Mouse (Mus musculus) left cerebral cortex, postnatal 10 days (tissue): ENCODE measurements around the gene Enthd1. TPM values are rescaled to one million over a fixed set of nuclear protein-coding genes. Genes with fewer than 3 reads are reported as not detected.

Experiments used
- DNase-seq, 2 experiments: peaks; one replicate each; pipeline ENCODE4 v3.0.0; 2021 to 2022; ENCODE audit warnings: low spot score in 2 of 2, mixed read lengths in 1 of 2; ENCODE audit errors: extremely low spot score in 1 of 2
- intact Hi-C: fragments of 180-260 bp; cut with DNase I; formaldehyde crosslinking; loops from one replicate; pipeline ENCODE4 v1.15.1; 2025
- total RNA-seq, 2 experiments: library from RNA; stranded (reverse); gene quantifications; 2 replicates each; pipeline ENCODE4 v1.2.3; 2021

Gene Enthd1
- total RNA-seq, 2 experiments from 2014 or later: 0.21 to 0.26 TPM

DNA sequence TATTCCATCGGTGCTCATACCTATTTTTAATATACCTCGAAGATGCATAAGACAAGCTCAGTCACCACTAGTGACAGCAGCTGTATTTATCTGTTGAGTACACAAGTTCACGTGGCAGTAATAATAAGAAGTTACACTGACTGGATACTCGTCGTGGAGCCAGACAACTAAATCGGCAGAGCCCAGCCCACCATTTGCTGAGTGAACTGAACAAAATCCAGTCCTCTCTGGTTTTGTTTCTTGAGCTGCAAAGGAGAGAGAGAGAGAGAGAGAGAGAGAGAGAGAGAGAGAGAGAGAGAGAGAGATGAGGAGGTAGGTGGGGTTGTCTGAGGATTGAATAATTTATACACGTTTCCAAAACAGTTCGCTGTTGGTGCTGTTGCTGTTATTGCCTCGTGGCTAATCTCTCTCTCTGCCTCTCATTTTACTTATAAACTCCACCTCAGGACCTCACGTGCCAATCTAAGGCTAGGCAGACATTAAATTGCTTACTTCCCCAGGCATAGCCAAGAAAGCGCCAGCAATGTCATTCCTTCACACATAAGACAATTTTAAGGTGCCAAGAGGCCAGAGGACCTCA, 11.5 kb upstream of the Enthd1 start:
- intact Hi-C loops: no loop called here
- no peak for DNase-seq

DNA sequence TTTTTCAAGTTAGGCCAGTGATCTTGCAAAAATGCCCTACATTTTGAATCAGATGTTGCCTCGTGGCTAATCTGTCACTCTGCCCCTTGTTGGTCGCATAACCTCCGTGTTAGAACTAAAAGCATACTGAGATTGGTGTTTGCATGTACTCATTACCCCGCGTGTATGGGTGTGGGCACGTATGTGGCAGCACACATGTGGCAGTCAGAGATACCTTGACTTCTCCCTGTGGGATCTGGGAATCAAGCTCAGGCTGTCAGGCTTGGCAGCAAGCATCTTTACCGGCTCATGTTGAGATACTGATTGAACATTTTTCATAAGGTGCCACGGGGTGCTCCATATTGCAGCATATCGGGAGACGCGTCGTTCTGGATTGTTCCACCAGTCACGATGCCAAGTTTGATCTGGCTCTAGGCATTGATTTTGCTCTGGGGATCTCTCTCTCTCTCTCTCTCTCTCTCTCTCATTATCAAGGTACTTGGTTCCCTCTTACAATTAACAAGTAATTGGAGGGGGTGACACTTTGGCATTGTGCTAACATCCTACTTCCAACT, 10.9 kb upstream of the Enthd1 start:
- DNase-seq: no peak
- intact Hi-C loops: no loop called here

DNA sequence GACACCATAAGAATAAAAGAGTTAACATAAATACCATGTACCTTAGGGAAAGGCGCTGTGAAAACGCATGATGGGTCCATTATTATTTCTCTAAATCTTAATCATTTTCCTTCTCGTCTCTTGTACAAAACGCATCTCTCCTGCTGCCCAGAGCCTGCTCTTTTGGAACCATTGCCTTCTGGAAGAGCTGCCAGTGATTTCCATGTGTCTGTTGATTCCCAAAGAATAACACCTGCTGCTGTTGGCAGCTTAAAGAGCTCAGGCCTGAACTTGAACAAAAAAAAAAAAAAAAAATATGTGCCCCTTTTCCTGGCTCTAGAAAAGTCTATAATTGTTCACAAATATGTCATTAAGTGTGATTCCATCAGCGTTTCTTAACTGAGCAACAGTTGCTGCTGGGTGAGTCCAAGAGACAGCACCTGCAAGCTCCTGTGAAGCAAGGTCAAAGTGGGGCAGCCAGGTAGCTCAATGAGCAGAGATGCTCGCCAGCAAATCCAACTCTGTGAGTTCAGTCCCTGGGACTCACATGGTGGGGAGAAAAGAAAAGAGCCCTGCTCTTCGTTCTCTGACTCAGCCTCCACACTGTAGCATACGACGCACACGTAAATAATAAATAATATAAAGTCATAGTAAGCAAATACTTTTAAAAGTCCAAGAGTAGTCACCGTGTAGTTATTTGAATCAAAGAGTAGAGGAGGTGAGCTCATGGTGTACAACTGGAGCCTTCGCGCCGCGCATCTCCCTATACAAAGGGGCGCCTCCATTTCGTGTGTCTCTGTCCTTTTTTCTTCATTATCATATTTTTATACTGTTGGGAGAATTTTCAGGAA, 9.5 kb upstream of the Enthd1 start:
- no peak for DNase-seq
- intact Hi-C loops: no loop called here

DNA sequence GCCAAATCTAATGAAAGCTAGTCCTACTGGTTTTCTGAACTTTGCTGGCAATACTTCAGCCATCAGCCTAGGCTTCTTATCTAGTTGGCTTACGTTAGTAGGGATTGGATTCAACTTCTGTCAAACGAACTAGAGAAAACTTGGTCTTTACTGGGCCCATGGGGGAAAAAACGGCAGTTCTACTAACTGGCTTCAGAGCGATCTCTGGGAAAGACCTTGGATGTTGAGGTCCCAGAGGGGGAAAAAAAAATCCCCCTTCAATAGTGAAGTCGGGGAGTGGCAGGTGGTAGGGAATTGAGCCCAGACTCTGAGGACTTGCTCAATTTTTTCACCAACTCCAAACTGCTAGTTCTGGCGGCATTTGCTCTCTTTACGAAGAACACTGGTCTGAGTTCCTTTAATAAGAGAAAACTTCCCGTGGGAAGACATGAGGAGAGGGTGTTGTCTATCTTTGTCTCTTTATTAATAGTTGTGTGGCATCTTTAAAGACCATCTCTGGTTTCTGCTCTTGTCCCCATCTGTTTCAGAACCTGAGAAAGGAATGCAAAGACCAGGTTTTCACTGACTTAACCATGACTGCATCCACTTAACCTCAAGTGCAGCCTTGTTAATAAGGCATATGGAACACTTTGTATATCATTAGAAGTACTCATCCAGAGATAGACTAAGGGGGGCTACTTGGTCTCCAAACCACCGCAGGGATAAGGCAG, 8.0 kb upstream of the Enthd1 start:
- DNase-seq: no peak
- intact Hi-C loops: no loop called here

DNA sequence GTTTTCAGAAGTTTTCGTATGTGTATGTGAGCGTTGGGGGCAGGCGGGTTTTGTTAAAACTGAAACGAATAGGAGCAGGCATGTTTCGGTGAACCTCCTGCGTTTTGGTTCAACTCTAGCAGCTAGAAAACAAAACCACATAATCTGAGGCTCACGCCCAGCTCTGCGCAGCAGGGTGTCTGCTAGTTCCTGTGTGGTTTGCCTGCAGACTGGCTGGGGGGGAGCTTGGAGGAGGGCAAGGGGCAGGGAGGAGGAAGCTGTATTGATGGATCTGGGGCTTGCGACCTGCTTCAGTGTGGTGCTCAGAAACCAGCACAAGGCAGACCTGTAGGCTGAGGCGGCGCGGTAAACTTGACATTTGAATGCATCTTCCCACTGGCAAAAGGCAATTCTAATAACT, 7.3 kb upstream of the Enthd1 start, which contains the start of gene Grap2:
Grap2 (plus strand) TSS at position 304 of the 400 bp plus-strand sequence.
- intact Hi-C loops: no loop called here
- DNase-seq: no peak

DNA sequence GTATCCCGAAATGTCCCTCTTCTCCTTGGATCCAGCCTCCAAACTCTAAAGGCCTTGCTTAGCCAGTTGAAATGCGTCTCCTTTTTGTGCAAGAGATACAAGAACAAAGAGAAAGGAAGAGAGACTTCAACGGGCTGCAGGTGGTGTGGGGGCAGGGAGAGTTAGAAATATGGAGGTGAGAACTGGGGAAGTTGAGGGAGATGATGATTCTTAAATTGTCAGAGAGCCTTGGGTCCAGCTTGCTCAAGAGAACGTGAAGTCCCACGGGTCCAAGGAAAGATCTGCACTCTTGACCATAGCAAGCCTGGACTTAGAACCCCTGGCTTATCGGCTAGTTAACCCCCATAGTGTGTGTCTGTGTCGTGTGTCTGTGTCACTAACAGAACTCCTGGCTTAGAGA, 6.7 kb upstream of the Enthd1 start:
- intact Hi-C loops: no loop called here
- no peak for DNase-seq

DNA sequence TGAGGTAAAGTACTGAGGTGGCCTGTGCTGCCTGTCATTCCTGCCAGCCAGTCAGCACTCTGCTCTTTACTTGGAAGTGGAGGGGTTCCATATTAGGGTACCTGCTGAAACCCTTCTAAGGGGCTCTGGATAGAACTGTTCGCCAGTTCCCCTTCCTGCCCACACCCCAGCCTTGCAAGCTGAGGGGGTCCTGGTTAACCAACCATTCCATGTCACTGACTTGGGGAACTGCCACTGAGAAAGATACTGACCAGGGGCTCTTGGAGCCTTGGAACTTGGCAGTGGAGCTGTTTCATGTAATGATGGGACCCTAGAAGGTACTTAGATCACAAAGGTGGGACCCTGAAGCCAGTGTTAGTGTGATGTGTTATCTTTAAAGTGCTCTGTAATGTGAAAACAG, 5.3 kb upstream of the Enthd1 start:
- intact Hi-C loops: no loop called here

DNA sequence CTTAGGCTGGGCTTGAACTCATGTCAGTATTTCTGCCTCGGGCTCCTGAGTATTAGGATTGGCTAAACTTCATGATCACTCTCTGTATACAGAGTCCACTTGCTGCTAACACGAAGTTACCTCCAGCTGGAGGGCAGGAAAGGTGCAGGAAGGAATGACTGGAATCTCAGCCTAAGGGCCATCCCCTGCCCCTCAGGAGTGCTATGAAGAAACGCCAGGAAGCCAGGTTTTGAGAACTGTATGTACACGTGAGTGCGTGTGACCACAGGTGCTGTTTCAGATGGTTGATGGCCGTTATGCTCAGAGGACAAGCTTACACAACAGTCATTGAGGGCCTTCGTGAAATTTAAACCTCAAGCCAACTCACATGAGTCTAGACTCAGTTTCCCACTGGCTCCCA, 4.2 kb upstream of the Enthd1 start:
- intact Hi-C loops: no loop called here
- no peak for DNase-seq

More for the DNA sequence above, 5.3 kb upstream of the Enthd1 start:
- DNase-seq: no peak

DNA sequence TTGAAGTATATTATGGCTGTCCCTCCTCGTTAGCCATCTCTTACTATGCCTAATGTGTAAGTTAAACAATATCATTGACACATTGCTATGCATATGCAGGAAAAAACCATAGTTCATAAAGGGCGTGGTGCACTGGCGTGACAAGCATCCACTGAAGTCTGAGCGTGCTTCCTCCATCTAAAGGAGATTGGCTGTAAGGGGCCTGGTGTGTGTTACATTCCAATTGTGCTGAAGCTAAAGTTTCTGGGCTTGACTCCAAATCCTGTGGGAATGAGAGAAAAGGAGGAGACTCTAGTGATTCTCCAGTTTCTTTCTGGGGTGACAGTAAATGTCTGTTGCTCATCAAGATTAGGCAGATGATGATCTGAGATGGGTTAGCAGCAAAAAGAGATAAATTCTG, 2.8 kb upstream of the Enthd1 start:
- no peak for DNase-seq
- intact Hi-C loops: no loop called here

DNA sequence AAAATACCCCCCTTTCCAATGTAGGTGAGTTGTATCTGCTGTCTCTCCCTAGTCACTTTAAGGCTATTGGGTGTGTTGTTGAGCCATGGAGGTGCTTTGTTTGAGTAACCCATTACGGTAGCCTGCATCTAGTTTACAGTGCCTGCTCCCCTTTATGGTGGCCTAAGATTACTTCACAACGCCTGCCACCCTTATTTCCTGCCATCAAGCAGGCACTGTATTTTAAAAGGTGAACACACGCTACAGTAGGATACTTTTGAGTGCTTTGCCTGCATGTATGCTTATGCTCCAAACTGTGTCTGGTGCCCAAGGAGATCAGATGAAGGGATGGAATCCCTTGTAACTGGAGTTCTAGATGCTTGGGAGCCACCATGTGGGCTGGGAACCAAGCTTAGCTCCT, 2.2 kb upstream of the Enthd1 start:
- no peak for DNase-seq
- intact Hi-C loops: no loop called here

DNA sequence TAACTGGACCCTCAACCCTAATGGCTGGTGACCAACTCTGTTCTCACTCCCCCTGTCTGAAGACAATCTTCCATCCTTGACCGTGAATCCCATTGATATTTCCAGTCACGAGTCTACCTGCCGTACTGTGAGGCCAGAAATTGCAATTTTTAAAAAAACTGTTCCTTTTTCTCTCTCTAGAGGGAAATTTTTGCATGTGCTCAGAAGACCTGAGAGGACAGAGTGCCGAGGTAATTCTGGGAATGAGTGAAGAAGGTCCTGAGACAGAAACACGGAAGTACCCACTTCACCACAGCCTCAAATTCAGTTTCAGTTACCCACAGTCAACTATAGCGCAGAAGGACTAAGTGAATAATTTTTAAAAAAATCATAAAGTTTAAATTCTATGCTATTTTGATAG, 1.7 kb upstream of the Enthd1 start:
- intact Hi-C loops: no loop called here
- no peak for DNase-seq

DNA sequence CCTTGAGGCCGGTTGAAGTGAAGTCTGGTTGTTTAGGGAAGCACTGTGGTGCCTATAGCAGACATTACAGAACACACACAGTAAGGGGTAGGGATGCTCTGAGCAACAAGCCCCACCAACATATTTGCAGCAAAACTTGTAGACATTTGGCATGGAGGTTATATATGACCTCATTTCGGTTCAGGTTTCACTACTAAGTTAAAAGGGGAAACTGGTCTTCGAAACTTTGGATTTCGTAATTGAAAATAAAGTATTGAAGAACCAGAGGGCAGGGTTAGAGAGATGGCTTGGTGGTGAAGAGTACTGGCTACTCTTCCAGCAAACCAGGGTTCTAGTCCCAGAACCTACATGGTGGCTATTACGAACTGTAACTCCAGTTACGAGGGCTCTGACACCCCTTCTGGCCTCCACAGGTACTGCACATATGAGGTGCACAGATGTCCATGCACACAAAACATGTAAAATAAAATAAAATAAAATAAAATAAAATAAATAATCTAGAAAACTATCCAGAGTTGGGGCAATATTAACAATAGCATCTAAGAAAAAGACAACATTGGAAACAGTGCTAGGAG, 1.2 kb downstream of the Enthd1 start:
- no peak for DNase-seq
- intact Hi-C loops: no loop called here

DNA sequence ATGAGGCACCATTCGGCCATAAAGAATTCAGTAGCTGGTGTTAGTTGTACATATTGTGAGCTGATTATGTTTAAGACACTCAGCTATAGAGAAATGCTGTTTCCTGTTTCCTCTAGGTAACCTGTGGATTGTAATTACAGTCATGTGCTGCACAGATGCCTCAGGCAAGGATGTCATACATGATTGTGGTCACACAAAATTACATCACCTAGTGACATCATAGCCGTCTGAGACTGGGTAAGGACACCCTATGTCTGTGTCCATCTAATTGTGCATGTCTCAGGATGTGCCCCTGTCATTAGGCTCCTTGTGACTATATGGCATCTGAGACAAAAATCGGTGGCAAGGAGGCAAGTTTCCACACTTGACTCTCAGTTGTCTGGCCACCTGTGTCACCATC, 2.5 kb downstream of the Enthd1 start:
- intact Hi-C loops: no loop called here
- no peak for DNase-seq

DNA sequence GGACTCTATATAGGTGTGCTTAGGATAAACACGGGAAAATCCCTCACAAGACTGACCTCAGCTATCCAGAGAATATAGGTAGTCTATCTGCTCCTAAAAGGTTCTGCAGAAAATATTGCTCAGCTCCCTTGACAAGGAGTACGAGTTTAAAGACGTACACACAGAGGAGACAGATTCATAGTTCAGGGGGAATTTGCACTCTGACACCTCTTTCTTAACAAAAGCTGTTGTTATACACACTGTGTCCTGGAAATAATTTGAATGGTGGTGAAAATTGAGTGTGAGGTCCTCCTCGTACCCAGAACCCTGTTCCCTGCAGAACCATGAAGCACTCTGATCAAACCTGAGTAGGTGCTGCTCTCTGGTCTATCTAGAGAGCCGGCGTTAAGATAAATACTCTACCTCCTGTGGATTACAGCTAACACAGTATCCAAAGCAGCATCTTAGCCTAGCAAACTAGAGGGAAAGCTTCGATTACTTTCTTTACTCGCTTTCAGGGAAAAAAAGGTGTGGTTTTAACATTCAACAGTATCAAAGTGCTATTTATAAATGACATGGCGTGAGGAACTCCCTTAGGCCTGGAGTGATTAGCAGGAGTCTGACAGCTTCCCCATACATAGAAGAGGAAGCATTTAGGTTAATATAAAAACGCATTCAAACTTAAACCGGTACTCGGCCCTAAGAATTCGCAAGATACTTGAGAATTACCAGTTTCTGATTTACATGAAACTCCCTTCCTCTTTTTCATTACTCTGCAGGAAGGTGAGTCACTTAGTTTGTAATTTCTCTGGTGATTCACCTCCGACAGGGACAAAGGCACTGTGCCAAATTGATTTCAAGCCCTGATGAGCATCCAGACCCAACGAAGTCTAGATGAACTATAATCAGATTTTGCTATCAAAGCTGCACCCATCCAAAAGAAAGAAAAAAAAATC, 4.0 kb downstream of the Enthd1 start:
- DNase-seq: no peak
- intact Hi-C loops: no loop called here

DNA sequence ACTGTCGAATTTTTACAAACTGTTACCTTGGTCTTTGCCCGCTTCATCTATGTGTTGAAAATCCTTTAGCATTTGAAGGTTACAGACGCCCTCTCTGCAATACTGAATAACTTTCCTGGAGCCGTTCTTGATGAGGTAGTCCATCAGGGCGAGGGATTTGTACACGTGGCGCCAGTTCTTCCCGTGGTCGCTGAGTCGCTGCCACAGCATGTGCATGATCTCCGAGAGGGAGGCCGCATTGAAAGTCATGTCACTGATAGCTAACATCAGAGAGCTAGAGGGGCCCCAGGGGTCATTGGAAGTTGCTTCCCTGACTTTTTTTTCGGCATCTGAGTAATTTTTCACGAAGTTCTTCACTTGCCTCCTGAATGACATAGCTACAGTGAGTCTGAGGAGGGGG, 5.0 kb downstream of the Enthd1 start:
- intact Hi-C loops: no loop called here
- DNase-seq: no peak

DNA sequence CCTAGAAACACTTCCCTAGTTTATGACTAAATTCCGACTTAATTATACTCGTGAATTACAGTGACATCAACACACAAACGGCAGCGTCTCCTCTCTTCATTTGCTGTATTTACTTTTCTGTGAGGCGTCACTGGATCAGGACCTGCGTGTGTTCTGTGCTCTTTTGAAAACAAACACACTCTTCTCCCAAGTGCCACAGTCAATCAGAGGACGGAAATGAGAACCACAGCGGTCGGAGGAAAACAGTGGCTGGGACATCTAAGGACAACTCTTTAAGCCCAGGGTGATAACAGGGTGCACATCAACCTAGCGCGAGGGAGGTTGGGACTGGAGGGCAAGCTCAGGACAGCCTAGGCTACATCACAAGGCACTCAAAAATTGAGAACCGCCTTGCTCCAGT, 5.4 kb downstream of the Enthd1 start:
- no peak for DNase-seq
- intact Hi-C loops: no loop called here

DNA sequence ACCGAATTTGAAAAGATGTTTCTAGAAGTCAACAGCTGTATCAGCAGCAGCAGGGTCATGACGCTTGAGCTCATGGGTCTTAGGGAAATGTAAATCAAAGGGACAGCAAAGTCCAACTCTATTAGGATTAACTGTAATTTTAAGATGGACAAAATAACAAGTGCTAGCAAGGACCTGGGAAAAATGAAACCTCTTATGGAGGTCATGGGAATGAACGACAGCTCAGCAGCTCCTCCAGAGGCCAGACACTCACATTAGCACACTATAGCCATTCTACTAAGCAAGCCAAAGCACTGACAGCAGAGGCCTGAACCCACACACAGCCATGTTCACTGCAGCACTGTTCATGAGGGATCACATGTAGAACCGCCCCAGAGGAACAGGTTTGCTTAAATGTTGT, 7.2 kb downstream of the Enthd1 start:
- intact Hi-C loops: no loop called here
- DNase-seq: no peak

DNA sequence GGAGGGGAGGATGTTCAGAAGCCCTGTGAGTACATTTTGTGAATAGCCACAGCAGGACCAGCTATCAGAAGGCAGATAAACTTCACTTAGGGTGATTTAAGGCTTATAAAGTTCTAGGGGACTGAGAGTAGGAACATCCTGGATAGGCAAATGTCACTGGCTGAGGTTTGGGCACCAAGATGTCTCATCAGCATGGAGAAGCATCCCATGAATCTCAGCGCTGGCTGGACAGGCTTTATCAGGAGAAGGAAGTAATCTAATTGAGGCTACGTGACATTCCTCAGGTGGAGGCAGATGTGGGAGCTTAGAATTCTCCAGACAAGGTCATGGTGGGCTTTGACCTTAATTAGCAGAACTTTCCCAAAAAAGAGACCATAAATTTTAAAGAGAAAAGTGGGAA, 8.9 kb downstream of the Enthd1 start:
- no peak for DNase-seq
- intact Hi-C loops: no loop called here
